Mouse (Mus musculus) liver, adult 2 months (tissue): ENCODE results near the gene Fgfr2.

Experiments
- CTCF ChIP-seq: fragments of 200-500 bp; IDR thresholded peaks from 2 replicates; pipeline ENCODE4 v1.5.1; 2011; ENCODE audit warnings: low read depth, low read length, control low read depth
- POLR2A ChIP-seq: fragments of 200-500 bp; IDR thresholded peaks from 2 replicates; pipeline ENCODE4 v1.6.1; 2011; ENCODE audit warnings: low read length, control low read depth; ENCODE audit not compliant: insufficient read depth; ENCODE audit errors: extremely low read depth

- TF ChIP-seq POLR2A: no peak
- TF ChIP-seq CTCF: no peak
These were observed 2901.3 kb downstream of the Fgfr2 start for GRCm38 (mm10) chr7:130221661-130222387.
